Mouse (Mus musculus): ENCODE data around the gene Rpp38. TPM values are rescaled to one million over a fixed set of nuclear protein-coding genes. Genes with fewer than 3 reads are reported as not detected.

The Rpp38 gene
- 13.9 and 16.3 TPM in 2 replicates for polyA plus RNA-seq (2014; fragmentation: Nextera tagmentation; extraction: Ambion mirVana)

DNA sequence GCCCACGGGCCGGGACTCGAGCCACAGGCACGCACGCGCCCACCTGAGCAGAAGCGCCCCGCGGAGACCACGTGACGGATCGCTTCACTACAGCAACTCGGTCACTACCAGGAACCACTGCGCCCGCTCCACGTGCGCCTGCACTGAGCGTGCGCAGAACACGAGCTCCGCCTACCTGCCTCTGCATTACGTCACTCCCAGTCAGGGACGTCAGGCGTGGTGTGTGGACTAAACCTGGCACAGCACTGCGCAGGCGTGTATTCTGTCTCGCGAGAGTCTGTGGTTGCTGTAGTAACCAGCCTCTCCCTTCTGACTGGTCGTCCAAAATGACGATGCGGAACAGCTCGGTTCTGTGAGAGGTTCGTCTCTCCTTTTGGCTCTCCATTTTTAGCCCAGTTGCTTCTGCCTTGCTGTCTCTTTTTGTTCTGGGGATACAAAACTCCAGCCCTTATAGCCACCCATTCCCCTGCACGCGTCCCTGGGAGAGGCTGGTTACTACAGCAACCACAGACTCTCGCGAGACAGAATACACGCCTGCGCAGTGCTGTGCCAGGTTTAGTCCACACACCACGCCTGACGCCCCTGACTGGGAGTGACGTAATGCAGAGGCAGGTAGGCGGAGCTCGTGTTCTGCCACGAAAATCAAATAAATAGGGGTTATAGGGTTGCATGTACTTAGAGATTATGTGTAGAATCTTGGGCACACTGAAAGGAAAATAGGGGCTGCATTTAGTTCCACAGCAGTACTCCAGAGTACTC lies at the start of gene Rpp38:
Rpp38 (minus strand) TSS at position 160 of the 759 bp plus-strand sequence.
- Histone ChIP-seq H3K4me2 (ENCODE audit: low read depth, low read length) (peak within 1 kb of the TSS; percentile 77), H3K4me1 (ENCODE audit: control insufficient read depth, insufficient read depth, low read length) (peaks cover 9% of the 10 kb centered on the region; the same call in 1 of the 2 replicates), H3K4me3 (ENCODE audit: low read depth, low read length) (peak within 1 kb of the TSS; percentile 51), H3K27ac (ENCODE audit: low read depth, low read length) (peak within 1 kb of the TSS; percentile 79), H3K27me3 (ENCODE audit: control insufficient read depth, insufficient read depth, low read length) (no peaks in the 10 kb centered on the region), H3K9me3 (ENCODE audit: control insufficient read depth, low read length) (no peaks in the 10 kb centered on the region), H3K36me3 (ENCODE audit: control insufficient read depth, insufficient read depth, low read length) (peaks cover 14% of the 10 kb centered on the region), H3K9ac (replicated peaks; ENCODE audit: low read depth, low read length) (peak within 1 kb of the TSS; percentile 69)
- WGBS = under 1% methylated on average over 45 of the region's 45 CpGs
- ATAC-seq (ENCODE audit: low read depth) = peak; percentile 98

DNA sequence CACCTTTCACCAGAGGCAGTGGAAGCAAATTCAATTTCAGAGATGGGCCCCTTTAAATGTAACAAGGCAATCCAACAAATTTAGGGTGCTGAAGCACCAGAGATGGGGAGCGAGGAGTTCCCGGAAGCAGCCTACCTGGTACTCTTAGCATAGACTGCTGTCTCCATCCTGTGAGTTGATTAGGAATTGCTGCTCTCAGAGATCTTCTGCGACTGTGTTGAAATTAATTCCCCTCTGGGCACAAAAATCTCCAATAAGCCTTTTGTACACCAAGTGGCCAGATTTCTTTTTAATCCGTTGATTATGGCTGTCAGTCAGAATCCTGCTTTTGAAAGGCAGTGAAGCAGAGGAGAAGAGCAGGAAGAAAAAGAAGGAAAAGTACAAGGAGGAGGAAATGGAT lies 32.7 kb upstream of the Rpp38 start:
- no peak overlapping the region for H3K4me2 ChIP-seq (ENCODE audit: low read depth, low read length)
- H3K9ac ChIP-seq (replicated peaks; ENCODE audit: low read depth, low read length) = no peak overlapping the region
- H3K36me3 ChIP-seq (ENCODE audit: control insufficient read depth, insufficient read depth, low read length) = no peaks in the 10 kb centered on the region
- H3K27me3 ChIP-seq (ENCODE audit: control insufficient read depth, insufficient read depth, low read length) = no peaks in the 10 kb centered on the region
- H3K27ac ChIP-seq (ENCODE audit: low read depth, low read length) = no peak overlapping the region
- H3K9me3 ChIP-seq (ENCODE audit: control insufficient read depth, low read length) = no peaks in the 10 kb centered on the region
- WGBS = 74% methylated on average over 4 of the region's 4 CpGs
- ATAC-seq (ENCODE audit: low read depth) = no peak
- H3K4me3 ChIP-seq (ENCODE audit: low read depth, low read length) = no peak overlapping the region
- H3K4me1 ChIP-seq (ENCODE audit: control insufficient read depth, insufficient read depth, low read length) = no peaks in the 10 kb centered on the region

DNA sequence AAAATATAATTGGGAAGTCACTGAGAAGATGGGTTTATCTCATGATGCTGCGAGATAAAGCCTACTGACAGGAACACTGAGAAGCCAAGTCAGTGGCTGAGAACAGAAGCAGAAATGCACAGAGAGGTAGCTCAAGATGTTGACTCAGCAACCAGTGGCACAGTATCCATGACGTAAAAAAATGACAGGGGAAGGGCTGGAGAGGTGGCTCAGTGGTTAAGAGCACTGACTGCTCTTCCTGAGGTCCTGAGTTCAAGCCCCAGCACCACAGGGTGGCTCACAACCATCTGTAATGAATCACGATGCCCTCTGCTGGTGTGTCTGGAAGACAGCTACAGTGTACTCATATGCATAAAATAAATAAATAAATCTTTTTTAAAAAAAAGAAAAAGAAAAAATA lies 28.6 kb upstream of the Rpp38 start:
- no peaks in the 10 kb centered on the region for H3K4me1 ChIP-seq (ENCODE audit: control insufficient read depth, insufficient read depth, low read length)
- H3K4me3 ChIP-seq (ENCODE audit: low read depth, low read length) = no peak overlapping the region
- no peaks in the 10 kb centered on the region for H3K9me3 ChIP-seq (ENCODE audit: control insufficient read depth, low read length)
- 80% methylated on average over 3 of the region's 3 CpGs for WGBS
- H3K27ac ChIP-seq (ENCODE audit: low read depth, low read length) = no peak overlapping the region
- H3K4me2 ChIP-seq (ENCODE audit: low read depth, low read length) = no peak overlapping the region
- H3K27me3 ChIP-seq (ENCODE audit: control insufficient read depth, insufficient read depth, low read length) = no peaks in the 10 kb centered on the region
- no peaks in the 10 kb centered on the region for H3K36me3 ChIP-seq (ENCODE audit: control insufficient read depth, insufficient read depth, low read length)
- no peak overlapping the region for H3K9ac ChIP-seq (replicated peaks; ENCODE audit: low read depth, low read length)
- no peak for ATAC-seq (ENCODE audit: low read depth)

DNA sequence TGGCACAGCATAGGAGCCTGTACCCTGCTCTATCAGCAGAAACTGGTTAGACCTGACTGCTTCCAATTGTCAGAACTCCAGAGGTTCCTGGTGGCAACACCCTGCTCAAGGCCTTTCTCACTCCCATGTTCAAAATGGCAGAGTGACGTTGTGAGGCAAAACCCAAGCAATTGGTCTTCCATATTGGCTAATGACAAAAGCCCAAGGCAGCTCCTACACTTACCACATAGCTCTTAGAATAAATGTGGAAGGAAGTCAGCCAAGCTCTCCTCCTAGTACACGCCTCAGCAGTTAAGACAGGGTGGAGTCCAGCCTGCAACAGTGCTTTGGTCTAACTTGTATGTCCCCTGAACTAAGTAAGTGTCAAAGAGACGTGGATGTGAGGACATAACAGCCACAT lies 25.4 kb upstream of the Rpp38 start:
- Histone ChIP-seq H3K9me3 (ENCODE audit: control insufficient read depth, low read length) (no peaks in the 10 kb centered on the region), H3K27me3 (ENCODE audit: control insufficient read depth, insufficient read depth, low read length) (no peaks in the 10 kb centered on the region), H3K4me3 (ENCODE audit: low read depth, low read length) (no peak overlapping the region), H3K4me1 (ENCODE audit: control insufficient read depth, insufficient read depth, low read length) (no peaks in the 10 kb centered on the region), H3K27ac (ENCODE audit: low read depth, low read length) (no peak overlapping the region), H3K36me3 (ENCODE audit: control insufficient read depth, insufficient read depth, low read length) (no peaks in the 10 kb centered on the region), H3K9ac (replicated peaks; ENCODE audit: low read depth, low read length) (no peak overlapping the region), H3K4me2 (ENCODE audit: low read depth, low read length) (no peak overlapping the region)
- 79% methylated on average over 3 of the region's 3 CpGs for WGBS
- ATAC-seq (ENCODE audit: low read depth) = no peak

DNA sequence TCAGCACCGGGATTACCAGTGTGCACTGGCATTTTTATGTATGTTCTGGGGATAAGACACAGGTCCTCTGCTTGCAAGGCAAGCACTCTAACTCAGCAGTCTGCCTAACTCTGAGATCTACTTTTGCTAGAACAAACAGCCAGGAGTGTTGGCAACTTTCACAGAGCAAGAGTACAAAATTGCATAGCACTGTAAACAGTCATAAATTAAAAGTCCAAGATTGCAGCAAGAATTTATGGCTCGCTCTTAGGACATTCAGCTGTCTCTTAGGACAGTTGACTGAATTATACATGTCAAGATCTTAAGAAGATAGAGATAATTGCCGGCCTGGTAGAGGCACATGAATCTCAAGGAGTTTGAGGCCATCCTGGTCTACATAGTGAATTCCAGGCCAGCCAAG lies 23.9 kb upstream of the Rpp38 start:
- Histone ChIP-seq H3K4me2 (ENCODE audit: low read depth, low read length) (no peak overlapping the region), H3K27ac (ENCODE audit: low read depth, low read length) (no peak overlapping the region), H3K4me3 (ENCODE audit: low read depth, low read length) (no peak overlapping the region), H3K9ac (replicated peaks; ENCODE audit: low read depth, low read length) (no peak overlapping the region), H3K9me3 (ENCODE audit: control insufficient read depth, low read length) (no peaks in the 10 kb centered on the region), H3K4me1 (ENCODE audit: control insufficient read depth, insufficient read depth, low read length) (no peaks in the 10 kb centered on the region), H3K36me3 (ENCODE audit: control insufficient read depth, insufficient read depth, low read length) (no peaks in the 10 kb centered on the region), H3K27me3 (ENCODE audit: control insufficient read depth, insufficient read depth, low read length) (no peaks in the 10 kb centered on the region)
- ATAC-seq (ENCODE audit: low read depth) = no peak
- 74% methylated on average over 3 of the region's 3 CpGs for WGBS

DNA sequence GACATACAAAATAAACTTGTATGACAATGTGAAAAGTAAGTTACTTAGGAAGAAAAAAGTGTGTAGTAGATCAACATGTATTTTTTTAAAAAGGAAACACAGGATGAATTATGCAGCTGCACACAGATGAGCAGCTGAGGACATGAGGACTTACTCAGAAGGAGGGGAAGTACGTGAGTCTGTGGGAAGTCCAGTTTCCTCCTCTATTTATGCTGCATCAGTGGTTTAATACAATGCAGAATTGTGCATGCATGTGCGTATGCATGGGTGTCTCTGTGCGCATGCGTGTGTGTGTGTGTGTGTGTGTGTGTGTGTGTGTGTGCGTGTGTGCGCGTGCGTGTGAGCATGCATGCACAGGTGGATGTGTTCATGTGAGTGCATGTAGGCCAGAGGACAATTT lies 23.4 kb upstream of the Rpp38 start:
- Histone ChIP-seq H3K27ac (ENCODE audit: low read depth, low read length) (no peak overlapping the region), H3K9ac (replicated peaks; ENCODE audit: low read depth, low read length) (no peak overlapping the region), H3K4me1 (ENCODE audit: control insufficient read depth, insufficient read depth, low read length) (no peaks in the 10 kb centered on the region), H3K4me2 (ENCODE audit: low read depth, low read length) (no peak overlapping the region), H3K4me3 (ENCODE audit: low read depth, low read length) (no peak overlapping the region), H3K36me3 (ENCODE audit: control insufficient read depth, insufficient read depth, low read length) (no peaks in the 10 kb centered on the region), H3K9me3 (ENCODE audit: control insufficient read depth, low read length) (no peaks in the 10 kb centered on the region), H3K27me3 (ENCODE audit: control insufficient read depth, insufficient read depth, low read length) (no peaks in the 10 kb centered on the region)
- no peak for ATAC-seq (ENCODE audit: low read depth)
- 87% methylated on average over 8 of the region's 8 CpGs for WGBS

DNA sequence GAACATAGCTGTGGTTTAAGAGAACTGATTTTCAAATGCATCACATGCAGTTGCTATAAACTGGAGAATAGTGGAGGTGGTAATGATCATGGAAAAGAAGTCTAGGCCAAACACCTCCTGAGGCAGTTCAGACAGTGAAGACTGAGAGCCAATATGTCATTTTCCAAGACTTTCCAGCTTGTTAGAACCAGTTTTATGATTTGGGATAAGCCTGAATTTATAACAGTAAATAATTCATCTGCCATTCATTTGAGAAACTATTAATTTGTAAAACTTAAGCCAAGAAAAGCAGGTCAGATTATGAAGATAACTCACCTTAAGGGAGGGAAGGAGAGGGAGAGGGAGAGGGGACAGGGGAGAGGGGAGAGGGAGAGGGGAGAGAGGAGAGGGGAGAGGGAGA lies 20.7 kb upstream of the Rpp38 start:
- H3K27me3 ChIP-seq (ENCODE audit: control insufficient read depth, insufficient read depth, low read length) = no peaks in the 10 kb centered on the region
- H3K4me2 ChIP-seq (ENCODE audit: low read depth, low read length) = no peak overlapping the region
- H3K4me1 ChIP-seq (ENCODE audit: control insufficient read depth, insufficient read depth, low read length) = no peaks in the 10 kb centered on the region
- H3K36me3 ChIP-seq (ENCODE audit: control insufficient read depth, insufficient read depth, low read length) = no peaks in the 10 kb centered on the region
- H3K9ac ChIP-seq (replicated peaks; ENCODE audit: low read depth, low read length) = no peak overlapping the region
- H3K9me3 ChIP-seq (ENCODE audit: control insufficient read depth, low read length) = no peaks in the 10 kb centered on the region
- H3K27ac ChIP-seq (ENCODE audit: low read depth, low read length) = no peak overlapping the region
- no peak overlapping the region for H3K4me3 ChIP-seq (ENCODE audit: low read depth, low read length)
- no peak for ATAC-seq (ENCODE audit: low read depth)

DNA sequence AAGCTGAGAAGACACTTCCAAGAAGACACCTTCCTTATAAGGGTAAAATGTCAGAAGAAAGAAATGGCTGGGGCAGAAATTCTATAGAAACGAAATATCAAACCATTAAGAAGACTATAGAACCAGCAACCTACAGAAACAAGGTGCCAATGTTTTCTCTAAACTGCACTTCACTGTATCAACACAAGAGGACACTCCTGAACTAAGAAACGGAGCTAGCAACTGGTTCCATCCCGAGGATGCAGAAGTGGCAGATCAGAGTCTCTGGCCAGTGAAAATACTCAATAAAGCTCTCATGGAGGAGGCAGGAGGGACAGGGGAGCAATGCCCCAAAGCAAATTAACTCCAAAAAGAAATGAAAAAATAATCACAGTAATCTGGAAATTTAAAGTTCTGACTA lies 16.5 kb upstream of the Rpp38 start:
- Histone ChIP-seq H3K4me1 (ENCODE audit: control insufficient read depth, insufficient read depth, low read length) (no peaks in the 10 kb centered on the region), H3K27me3 (ENCODE audit: control insufficient read depth, insufficient read depth, low read length) (no peaks in the 10 kb centered on the region), H3K9ac (replicated peaks; ENCODE audit: low read depth, low read length) (no peak overlapping the region), H3K36me3 (ENCODE audit: control insufficient read depth, insufficient read depth, low read length) (no peaks in the 10 kb centered on the region), H3K4me3 (ENCODE audit: low read depth, low read length) (no peak overlapping the region), H3K4me2 (ENCODE audit: low read depth, low read length) (no peak overlapping the region), H3K9me3 (ENCODE audit: control insufficient read depth, low read length) (no peaks in the 10 kb centered on the region), H3K27ac (ENCODE audit: low read depth, low read length) (no peak overlapping the region)
- peak; percentile 63; the same call in 1 of the 2 replicates for ATAC-seq (ENCODE audit: low read depth)
- WGBS = 20% methylated on average over 3 of the region's 3 CpGs

DNA sequence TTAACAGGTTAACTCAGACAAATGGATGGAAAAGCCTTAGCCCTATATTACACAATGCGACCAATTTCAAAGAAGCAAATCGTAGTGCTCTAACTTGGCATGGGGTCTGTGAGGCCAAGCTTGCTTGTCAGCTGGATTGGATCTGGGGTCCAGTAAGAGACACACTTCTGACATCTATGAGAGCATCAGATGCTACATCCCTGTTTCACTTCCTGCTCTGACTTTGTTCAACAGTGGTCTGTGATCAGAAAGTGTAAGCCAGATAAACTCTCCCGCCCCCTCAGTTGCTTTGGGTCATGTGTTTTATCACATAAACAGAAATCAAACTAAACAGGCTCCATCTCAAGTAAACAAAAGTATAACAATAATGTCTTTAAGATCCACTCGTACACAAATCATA lies 16.0 kb upstream of the Rpp38 start:
- H3K4me1 ChIP-seq (ENCODE audit: control insufficient read depth, insufficient read depth, low read length) = no peaks in the 10 kb centered on the region
- H3K9me3 ChIP-seq (ENCODE audit: control insufficient read depth, low read length) = no peaks in the 10 kb centered on the region
- no peak overlapping the region for H3K4me3 ChIP-seq (ENCODE audit: low read depth, low read length)
- H3K9ac ChIP-seq (replicated peaks; ENCODE audit: low read depth, low read length) = no peak overlapping the region
- no peak overlapping the region for H3K27ac ChIP-seq (ENCODE audit: low read depth, low read length)
- H3K27me3 ChIP-seq (ENCODE audit: control insufficient read depth, insufficient read depth, low read length) = no peaks in the 10 kb centered on the region
- WGBS = 83% methylated on average over 4 of the region's 4 CpGs
- no peaks in the 10 kb centered on the region for H3K36me3 ChIP-seq (ENCODE audit: control insufficient read depth, insufficient read depth, low read length)
- no peak overlapping the region for H3K4me2 ChIP-seq (ENCODE audit: low read depth, low read length)
- ATAC-seq (ENCODE audit: low read depth) = no peak
